Mouse (Mus musculus) liver, embryonic 13.5 days (tissue): ENCODE results near the gene Rad54l2. TPM values are rescaled to one million over a fixed set of nuclear protein-coding genes. Genes with fewer than 3 reads are reported as not detected.

Experiments
- ATAC-seq: fragments of 200-750 bp; cut with Nextera tagmentation; 2 replicates; pipeline ENCODE4 v1.8.0; 2017; ENCODE audit warnings: low read depth, mild to moderate bottlenecking, moderate number of reproducible peaks, moderate library complexity
- DNase-seq: peaks from one replicate; pipeline ENCODE4 v3.0.0; 2022
- H3K27ac ChIP-seq: fragments of 300-500 bp; sonication (generic); 2 replicates; pipeline ENCODE4 v1.5.1; 2015; ENCODE audit warnings: moderate library complexity, mild to moderate bottlenecking, inconsistent platforms
- H3K27me3 ChIP-seq: fragments of 300-500 bp; sonication (generic); 2 replicates; pipeline ENCODE4 v1.6.1; 2015; ENCODE audit warnings: mild to moderate bottlenecking, inconsistent platforms
- H3K36me3 ChIP-seq: fragments of 300-500 bp; sonication (generic); 2 replicates; pipeline ENCODE4 v1.6.1; 2015; ENCODE audit warnings: mild to moderate bottlenecking, inconsistent platforms
- H3K4me1 ChIP-seq: fragments of 300-500 bp; sonication (generic); replicated peaks from 2 replicates; pipeline ENCODE4 v1.6.1; 2015; ENCODE audit warnings: inconsistent platforms
- H3K4me2 ChIP-seq: fragments of 300-500 bp; sonication (generic); 2 replicates; pipeline ENCODE4 v1.6.1; 2015; ENCODE audit warnings: inconsistent platforms, mild to moderate bottlenecking, moderate library complexity
- H3K4me3 ChIP-seq: fragments of 300-500 bp; sonication (generic); replicated peaks from 2 replicates; pipeline ENCODE4 v1.5.1; 2015; ENCODE audit warnings: mild to moderate bottlenecking, inconsistent platforms
- H3K9ac ChIP-seq: fragments of 300-500 bp; sonication (generic); 2 replicates; pipeline ENCODE4 v1.6.1; 2015; ENCODE audit warnings: mild to moderate bottlenecking, inconsistent platforms
- H3K9me3 ChIP-seq: fragments of 300-500 bp; sonication (generic); replicated peaks from 2 replicates; pipeline ENCODE4 v1.6.1; 2016; ENCODE audit warnings: inconsistent platforms
- WGBS: fragments of 180-500 bp; shearing (Covaris S2); methylation state at CpG from one replicate; pipeline ENCODE4 v1.1.7; 2015; ENCODE audit not compliant: insufficient replicate concordance; 5-methylcytosine and 5-hydroxymethylcytosine counted together
- polyA plus RNA-seq: library from polyadenylated mRNA; unstranded; fragments of >200 nt; fragmentation: Nextera tagmentation; extraction: Ambion mirVana; gene quantifications from 2 replicates; pipeline ENCODE4 v1.2.1, GENCODE M21; 2015

Gene Rad54l2
- polyA plus RNA-seq, 1 experiment from 2014 or later = 2.0 TPM

GRCm38 (mm10) chr9:106692973-106693481 lies 96.0 kb downstream of the Rad54l2 start:
- H3K9me3 ChIP-seq = no peaks in the 10 kb centered on the region
- ATAC-seq = no peak
- no peak overlapping the region for H3K4me2 ChIP-seq
- no peak overlapping the region for H3K27ac ChIP-seq
- no peak overlapping the region for H3K9ac ChIP-seq
- no peak for DNase-seq
- H3K4me1 ChIP-seq = no peaks in the 10 kb centered on the region
- no peak overlapping the region for H3K4me3 ChIP-seq
- H3K27me3 ChIP-seq = no peaks in the 10 kb centered on the region
- peaks cover 36% of the 10 kb centered on the region for H3K36me3 ChIP-seq
- 88% methylated on average over 11 of the region's 11 CpGs for WGBS

- no peak for DNase-seq
- H3K27me3 ChIP-seq = no peaks in the 10 kb centered on the region
- 72% methylated on average over 8 of the region's 8 CpGs for WGBS
- no peaks in the 10 kb centered on the region for H3K9me3 ChIP-seq
- ATAC-seq = no peak
- H3K4me2 ChIP-seq = no peak overlapping the region
- H3K27ac ChIP-seq = no peak overlapping the region
- H3K4me1 ChIP-seq = peaks cover 33% of the 10 kb centered on the region
- peaks cover 16% of the 10 kb centered on the region for H3K36me3 ChIP-seq
- no peak overlapping the region for H3K9ac ChIP-seq
- H3K4me3 ChIP-seq = no peak overlapping the region
Measured at GRCm38 (mm10) chr9:106688834-106689233, 100.2 kb downstream of the Rad54l2 start.

GRCm38 (mm10) chr9:106686983-106687650 lies 101.9 kb downstream of the Rad54l2 start:
- peak; percentile 62 for DNase-seq

GRCm38 (mm10) chr9:106685249-106686101 lies 103.5 kb downstream of the Rad54l2 start, which contains the start of gene Tex264:
Gene Tex264, minus strand, starts transcription at chr9:106685927.
- Histone ChIP-seq H3K27ac (peak within 1 kb of the TSS; percentile 65), H3K36me3 (peaks cover 13% of the 10 kb centered on the region), H3K27me3 (no peaks in the 10 kb centered on the region), H3K9ac (peak within 1 kb of the TSS; percentile 76), H3K9me3 (no peaks in the 10 kb centered on the region), H3K4me2 (peak within 1 kb of the TSS; percentile 98), H3K4me1 (peaks cover 41% of the 10 kb centered on the region), H3K4me3 (peak within 1 kb of the TSS; percentile 71)
- ATAC-seq = peak; percentile 86
- WGBS = under 1% methylated on average over 80 of the region's 86 CpGs
- DNase-seq = peak; percentile 65

More at GRCm38 (mm10) chr9:106686983-106687650, 101.9 kb downstream of the Rad54l2 start:
- H3K27me3 ChIP-seq = no peaks in the 10 kb centered on the region
- no peak overlapping the region for H3K9ac ChIP-seq
- no peaks in the 10 kb centered on the region for H3K9me3 ChIP-seq
- peaks cover 38% of the 10 kb centered on the region for H3K4me1 ChIP-seq
- H3K4me2 ChIP-seq = 0 out of 2 replicates have a peak overlapping the region, but pooled peaks have one; percentile 21
- H3K36me3 ChIP-seq = no peaks in the 10 kb centered on the region; the same call in 1 of the 2 replicates
- ATAC-seq = peak; percentile 37; the same call in 1 of the 2 replicates
- WGBS = 30% methylated on average over 8 of the region's 8 CpGs
- H3K4me3 ChIP-seq = no peak overlapping the region
- no peak overlapping the region for H3K27ac ChIP-seq

GRCm38 (mm10) chr9:106684918-106685248 lies 104.1 kb downstream of the Rad54l2 start:
- peak overlapping the region; percentile 76 for H3K9ac ChIP-seq
- WGBS = 5% methylated on average over 13 of the region's 14 CpGs
- DNase-seq (no peak), ATAC-seq (peak; percentile 3; the same call in 1 of the 2 replicates)
- H3K27ac ChIP-seq = peak overlapping the region; percentile 65; the same call in 1 of the 2 replicates
- peak overlapping the region; percentile 71 for H3K4me3 ChIP-seq
- no peaks in the 10 kb centered on the region for H3K9me3 ChIP-seq
- H3K4me1 ChIP-seq = peaks cover 41% of the 10 kb centered on the region
- no peaks in the 10 kb centered on the region for H3K27me3 ChIP-seq
- H3K4me2 ChIP-seq = peak overlapping the region; percentile 98
- H3K36me3 ChIP-seq = peaks cover 18% of the 10 kb centered on the region

- Histone ChIP-seq H3K9ac (peak overlapping the region; percentile 76), H3K4me2 (peak overlapping the region; percentile 98), H3K4me3 (peak overlapping the region; percentile 71), H3K9me3 (no peaks in the 10 kb centered on the region), H3K4me1 (peaks cover 41% of the 10 kb centered on the region), H3K27ac (no peak overlapping the region; the same call in 1 of the 2 replicates), H3K36me3 (peaks cover 18% of the 10 kb centered on the region), H3K27me3 (no peaks in the 10 kb centered on the region)
- 48% methylated on average over 6 of the region's 6 CpGs for WGBS
- ATAC-seq (no peak), DNase-seq (no peak)
Measured at GRCm38 (mm10) chr9:106684093-106684872, 104.7 kb downstream of the Rad54l2 start.

- Histone ChIP-seq H3K27ac (no peak overlapping the region), H3K27me3 (no peaks in the 10 kb centered on the region), H3K4me1 (peaks cover 30% of the 10 kb centered on the region), H3K4me3 (no peak overlapping the region), H3K9ac (no peak overlapping the region), H3K9me3 (no peaks in the 10 kb centered on the region), H3K4me2 (no peak overlapping the region), H3K36me3 (peaks cover 18% of the 10 kb centered on the region)
- DNase-seq (no peak), ATAC-seq (no peak)
- WGBS = 80% methylated on average over 9 of the region's 9 CpGs
Measured at GRCm38 (mm10) chr9:106681026-106681425, 108.0 kb downstream of the Rad54l2 start.

GRCm38 (mm10) chr9:106678242-106678641 lies 110.8 kb downstream of the Rad54l2 start:
- Histone ChIP-seq H3K36me3 (peaks cover 21% of the 10 kb centered on the region), H3K9me3 (no peaks in the 10 kb centered on the region), H3K27me3 (no peaks in the 10 kb centered on the region), H3K9ac (no peak overlapping the region), H3K4me2 (no peak overlapping the region), H3K4me1 (peaks cover 27% of the 10 kb centered on the region), H3K4me3 (no peak overlapping the region), H3K27ac (no peak overlapping the region)
- WGBS = 67% methylated on average over 4 of the region's 4 CpGs
- DNase-seq (no peak), ATAC-seq (no peak)

- no peaks in the 10 kb centered on the region for H3K27me3 ChIP-seq
- H3K27ac ChIP-seq = no peak overlapping the region
- 68% methylated on average over 5 of the region's 5 CpGs for WGBS
- no peak overlapping the region for H3K4me3 ChIP-seq
- no peak overlapping the region for H3K9ac ChIP-seq
- ATAC-seq (no peak), DNase-seq (no peak)
- no peak overlapping the region for H3K4me2 ChIP-seq
- peaks cover 23% of the 10 kb centered on the region for H3K36me3 ChIP-seq
- H3K9me3 ChIP-seq = no peaks in the 10 kb centered on the region
- peaks cover 24% of the 10 kb centered on the region for H3K4me1 ChIP-seq
Measured at GRCm38 (mm10) chr9:106677702-106678101, 111.3 kb downstream of the Rad54l2 start.

GRCm38 (mm10) chr9:106676571-106676970 lies 112.4 kb downstream of the Rad54l2 start:
- 63% methylated on average over 4 of the region's 4 CpGs for WGBS

More at GRCm38 (mm10) chr9:106676571-106676970, 112.4 kb downstream of the Rad54l2 start:
- no peak for DNase-seq
- Histone ChIP-seq H3K27ac (no peak overlapping the region), H3K36me3 (peaks cover 26% of the 10 kb centered on the region), H3K4me1 (peaks cover 18% of the 10 kb centered on the region), H3K27me3 (no peaks in the 10 kb centered on the region), H3K4me2 (no peak overlapping the region), H3K4me3 (no peak overlapping the region), H3K9me3 (no peaks in the 10 kb centered on the region), H3K9ac (no peak overlapping the region)
- ATAC-seq = no peak
